Mouse (Mus musculus) liver, embryonic 18 days (tissue): ENCODE measurements around the gene Rph3a. TPM values are rescaled to one million over a fixed set of nuclear protein-coding genes. Genes with fewer than 3 reads are reported as not detected.

Experiments used
- polyA plus RNA-seq: library from polyadenylated mRNA; depleted of rRNA; stranded (reverse); fragments of >200 nt; gene quantifications from 2 replicates; pipeline ENCODE4 v1.2.3, GENCODE M21; 2012; rRNA removed

Gene Rph3a
- 0.01 and 0.02 TPM in 2 replicates for polyA plus RNA-seq

GRCm38 (mm10) chr5:121009811-121010569, at the start of gene Rph3a:
TSS of gene Rph3a (minus strand) at chr5:121010092.

GRCm38 (mm10) chr5:120914204-120914603, 95.7 kb downstream of the Rph3a start, which contains the start of gene Oas1d:
TSS of gene Oas1d (plus strand) at chr5:120914536.

GRCm38 (mm10) chr5:120906791-120907733, 102.8 kb downstream of the Rph3a start, which contains the start of gene Oas1a:
TSS of gene Oas1a (minus strand) at chr5:120907521.

Other genes with a start within 250 kb of the Rph3a start
- gene Oas3, start 232.4 kb downstream of the Rph3a start, polyA plus RNA-seq = 3.6 and 6.9 TPM in 2 replicates
- gene Oas1e, start 214.6 kb downstream of the Rph3a start, polyA plus RNA-seq = 0.15 and 0.26 TPM in 2 replicates
- gene Oas1c, start 197.6 kb downstream of the Rph3a start, polyA plus RNA-seq = 0.87 and 1.0 TPM in 2 replicates
- not detected in 2 replicates for gene Oas1f, start 162.7 kb downstream of the Rph3a start, polyA plus RNA-seq
- gene Oas1h, start 148.7 kb downstream of the Rph3a start, polyA plus RNA-seq = not detected in 2 replicates
- gene Oas1g, start 122.5 kb downstream of the Rph3a start, polyA plus RNA-seq = 7.1 and 8.4 TPM in 2 replicates
- gene Oas1a, start 102.6 kb downstream of the Rph3a start, polyA plus RNA-seq = 10.3 and 16.8 TPM in 2 replicates
- gene Oas1d, start 95.6 kb downstream of the Rph3a start, polyA plus RNA-seq = not detected in 2 replicates
- 11.6 and 12.9 TPM in 2 replicates for gene Ptpn11, start 181.3 kb upstream of the Rph3a start, polyA plus RNA-seq
- 480 and 528 TPM in 2 replicates for gene Rpl6, start 194.4 kb upstream of the Rph3a start, polyA plus RNA-seq
- 8.1 and 10.3 TPM in 2 replicates for gene Hectd4, start 210.1 kb upstream of the Rph3a start, polyA plus RNA-seq